30 mouse cellular contexts compared by ENCODE assay signal in the genomic region with DNA sequence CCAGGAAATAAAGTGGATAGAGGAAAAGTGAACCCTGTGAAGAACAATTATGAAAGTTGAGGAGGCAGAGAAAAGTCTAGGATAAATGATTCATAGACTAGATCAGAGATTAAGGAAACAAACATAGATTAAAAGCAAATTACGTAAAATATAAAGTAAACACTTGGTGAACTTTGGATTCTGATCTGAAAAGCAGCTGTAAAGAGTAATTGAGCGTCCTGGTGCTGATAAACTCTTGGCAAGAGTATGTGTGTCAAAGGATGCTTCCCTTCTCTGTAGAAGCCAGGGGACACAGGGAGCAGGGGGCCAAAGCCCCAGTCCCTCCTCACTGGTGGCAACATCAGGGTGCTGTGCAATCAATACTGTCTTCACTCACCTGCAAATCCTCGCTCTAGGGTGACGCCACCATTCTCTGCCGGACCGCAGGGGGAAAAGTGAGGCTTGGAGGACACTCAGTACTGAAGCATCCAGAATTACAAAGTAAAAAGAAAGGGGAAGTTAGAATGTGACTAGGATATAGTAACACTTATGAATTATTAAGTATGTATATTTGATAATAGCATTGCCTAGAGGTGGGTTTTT.
A peak's percentile ranks its signal among the peaks of the same experiment; 100 is the strongest.
DNase-seq lines count a peak whose midpoint lies in the region; ATAC-seq and TF ChIP-seq lines count a peak whose summit lies in the region.
"Had no signal": no experiment of that assay in that cellular context is flagged by ENCODE, and none has a peak within 500 bp of the region (broad histone marks: within the 10 kb centered on the region; RNA-seq: fewer than 3 reads in every experiment).

No protein-coding gene starts in this region.

- H3K4me2 ChIP-seq in liver, postnatal 0 days (ENCODE audit: low read depth, low read length) = no peak overlapping the region
- H3K4me2 ChIP-seq in liver, embryonic 12.5 days = no peak overlapping the region
- no peak overlapping the region for H3K4me2 ChIP-seq in forebrain, embryonic 16.5 days (ENCODE audit: low read length)
- H3K4me2 ChIP-seq: embryonic facial prominence, embryonic 13.5 days; forebrain, embryonic 15.5 days; heart, embryonic 11.5 days; hindbrain, embryonic 12.5 days; limb, embryonic 15.5 days; midbrain, embryonic 15.5 days; neural tube, embryonic 15.5 days had no signal

- WGBS in heart, embryonic 10.5 days = 79% methylated on average over 6 of the region's 6 CpGs
- WGBS in heart, adult 2 months = 69% methylated on average over 6 of the region's 6 CpGs
- 64% methylated on average over 6 of the region's 6 CpGs for WGBS in liver, postnatal 0 days (ENCODE audit: insufficient replicate concordance)
- WGBS in liver, embryonic 12.5 days (ENCODE audit: insufficient replicate concordance) = 81% methylated on average over 6 of the region's 6 CpGs
- WGBS in forebrain, embryonic 16.5 days = 95% methylated on average over 6 of the region's 6 CpGs

- DNase-seq in heart, embryonic 10.5 days (ENCODE audit: low spot score) = peak; percentile 59
- no peak for DNase-seq in heart, adult 2 months
- no peak for DNase-seq in liver, postnatal 0 days
- DNase-seq in testis, postnatal 10 days (ENCODE audit: low spot score) = peak; percentile 32
- no peak for DNase-seq in testis, postnatal 14 days (ENCODE audit: low spot score)
- DNase-seq: adrenal gland, postnatal 25 days; cerebellum, adult 11-12 months; cerebellum, postnatal 10 days; gastrocnemius, adult 2 months; heart, postnatal 36 days; kidney, adult 18-20 months; layer of hippocampus, adult 9-11 months; retina, postnatal 1 day; right cerebral cortex, postnatal 14 days; thymus, adult 18-20 months; thymus, postnatal 25 days had no signal

- peaks cover 15% of the 10 kb centered on the region for H3K36me3 ChIP-seq in heart, embryonic 10.5 days
- no peaks in the 10 kb centered on the region for H3K36me3 ChIP-seq in heart, adult 2 months (ENCODE audit: control insufficient read depth, insufficient read depth, low read length)
- no peaks in the 10 kb centered on the region for H3K36me3 ChIP-seq in liver, postnatal 0 days (replicated peaks; ENCODE audit: insufficient read depth, low read length)
- no peaks in the 10 kb centered on the region for H3K36me3 ChIP-seq in liver, embryonic 12.5 days
- no peaks in the 10 kb centered on the region for H3K36me3 ChIP-seq in forebrain, embryonic 16.5 days (ENCODE audit: control insufficient read depth, insufficient read depth)
- H3K36me3 ChIP-seq: embryonic facial prominence, embryonic 13.5 days; forebrain, embryonic 10.5 days; forebrain, embryonic 15.5 days; G1E; hindbrain, embryonic 12.5 days; limb, embryonic 10.5 days; limb, embryonic 15.5 days; midbrain, embryonic 10.5 days; midbrain, embryonic 15.5 days; neural tube, embryonic 15.5 days had no signal

- no peak overlapping the region for H3K27ac ChIP-seq in heart, embryonic 10.5 days
- no peak overlapping the region for H3K27ac ChIP-seq in heart, adult 2 months
- H3K27ac ChIP-seq in liver, postnatal 0 days (ENCODE audit: low read depth) = no peak overlapping the region
- H3K27ac ChIP-seq in liver, embryonic 12.5 days = no peak overlapping the region
- no peak overlapping the region for H3K27ac ChIP-seq in forebrain, embryonic 16.5 days (ENCODE audit: low read length)
- H3K27ac ChIP-seq: embryonic facial prominence, embryonic 13.5 days; forebrain, embryonic 10.5 days; forebrain, embryonic 15.5 days; gastrocnemius, adult 2 months; hindbrain, embryonic 12.5 days; hindbrain, postnatal 0 days; limb, embryonic 10.5 days; limb, embryonic 15.5 days; midbrain, embryonic 10.5 days; midbrain, embryonic 15.5 days; neural tube, embryonic 15.5 days had no signal

- TF ChIP-seq CTCF in heart, adult 2 months (IDR thresholded peaks at IDR 0.05) = no peak
- TF ChIP-seq CTCF in liver, postnatal 0 days (IDR thresholded peaks at IDR 0.05; ENCODE audit: low read depth) = no peak

- no peak overlapping the region for H3K9ac ChIP-seq in heart, adult 2 months (ENCODE audit: low read depth, low read length)
- no peak overlapping the region for H3K9ac ChIP-seq in liver, postnatal 0 days (replicated peaks)
- H3K9ac ChIP-seq in liver, embryonic 12.5 days = no peak overlapping the region
- no peak overlapping the region for H3K9ac ChIP-seq in forebrain, embryonic 16.5 days (replicated peaks; ENCODE audit: low read depth, low read length)
- H3K9ac ChIP-seq: embryonic facial prominence, embryonic 13.5 days; forebrain, embryonic 15.5 days; hindbrain, embryonic 12.5 days; limb, embryonic 15.5 days; midbrain, embryonic 15.5 days; neural tube, embryonic 15.5 days had no signal

- TF ChIP-seq EP300 in heart, adult 2 months (IDR thresholded peaks at IDR 0.05; ENCODE audit: insufficient read depth, low read depth, low read length) = no peak
- TF ChIP-seq EP300 in liver, postnatal 0 days (IDR thresholded peaks at IDR 0.05; ENCODE audit: low read depth) = no peak; the same call in 1 of the 2 replicates

- H3K27me3 ChIP-seq in heart, embryonic 10.5 days (ENCODE audit: insufficient read depth, poor library complexity, severe bottlenecking) = no peaks in the 10 kb centered on the region
- no peaks in the 10 kb centered on the region for H3K27me3 ChIP-seq in heart, adult 2 months (ENCODE audit: control insufficient read depth, insufficient read depth, low read length)
- no peaks in the 10 kb centered on the region for H3K27me3 ChIP-seq in liver, postnatal 0 days (ENCODE audit: insufficient read depth, low read length)
- no peaks in the 10 kb centered on the region for H3K27me3 ChIP-seq in liver, embryonic 12.5 days (replicated peaks)
- H3K27me3 ChIP-seq in forebrain, embryonic 16.5 days (replicated peaks; ENCODE audit: control insufficient read depth, insufficient read depth, low read length) = no peaks in the 10 kb centered on the region
- H3K27me3 ChIP-seq: embryonic facial prominence, embryonic 13.5 days; forebrain, embryonic 15.5 days; hindbrain, embryonic 12.5 days; limb, embryonic 15.5 days; midbrain, embryonic 15.5 days; neural tube, embryonic 15.5 days had no signal

- intact Hi-C loops in heart, adult 2 months (cut with DNase I) = no loop called here

- no peaks in the 10 kb centered on the region for H3K79me2 ChIP-seq in heart, adult 2 months (replicated peaks; ENCODE audit: control insufficient read depth, insufficient read depth, low read length)

- H3K4me3 ChIP-seq in heart, embryonic 10.5 days = no peak overlapping the region
- H3K4me3 ChIP-seq in heart, adult 2 months = no peak overlapping the region
- no peak overlapping the region for H3K4me3 ChIP-seq in liver, postnatal 0 days (ENCODE audit: low read depth, low read length)
- no peak overlapping the region for H3K4me3 ChIP-seq in liver, embryonic 12.5 days
- H3K4me3 ChIP-seq in forebrain, embryonic 16.5 days (replicated peaks; ENCODE audit: low read length) = no peak overlapping the region
- H3K4me3 ChIP-seq: embryonic facial prominence, embryonic 13.5 days; forebrain, embryonic 10.5 days; forebrain, embryonic 15.5 days; gastrocnemius, adult 2 months; hindbrain, embryonic 12.5 days; limb, embryonic 10.5 days; limb, embryonic 15.5 days; midbrain, embryonic 10.5 days; midbrain, embryonic 15.5 days; neural tube, embryonic 15.5 days had no signal

- no peaks in the 10 kb centered on the region for H3K4me1 ChIP-seq in heart, embryonic 10.5 days
- H3K4me1 ChIP-seq in heart, adult 2 months (ENCODE audit: control insufficient read depth, insufficient read depth, low read length) = peaks cover 5% of the 10 kb centered on the region; the same call in 1 of the 2 replicates
- H3K4me1 ChIP-seq in liver, postnatal 0 days (ENCODE audit: insufficient read depth) = peaks cover 9% of the 10 kb centered on the region
- H3K4me1 ChIP-seq in liver, embryonic 12.5 days = no peaks in the 10 kb centered on the region
- H3K4me1 ChIP-seq in forebrain, embryonic 16.5 days (replicated peaks; ENCODE audit: control insufficient read depth, insufficient read depth, low read length) = no peaks in the 10 kb centered on the region
- H3K4me1 ChIP-seq: forebrain, embryonic 10.5 days; hindbrain, embryonic 12.5 days; limb, embryonic 10.5 days; midbrain, embryonic 10.5 days; midbrain, embryonic 15.5 days had no signal

- H3K9me3 ChIP-seq in heart, embryonic 10.5 days = no peaks in the 10 kb centered on the region
- no peaks in the 10 kb centered on the region for H3K9me3 ChIP-seq in liver, postnatal 0 days (ENCODE audit: low read length)
- H3K9me3 ChIP-seq in liver, embryonic 12.5 days (replicated peaks) = no peaks in the 10 kb centered on the region
- peaks cover 6% of the 10 kb centered on the region for H3K9me3 ChIP-seq in forebrain, embryonic 16.5 days (ENCODE audit: control insufficient read depth, low read length)
- H3K9me3 ChIP-seq: G1E; limb, embryonic 10.5 days; midbrain, embryonic 15.5 days had no signal

- ATAC-seq in liver, postnatal 0 days = peak; percentile 47; the same call in 1 of the 2 replicates
- no peak for ATAC-seq in liver, embryonic 12.5 days
- ATAC-seq in forebrain, embryonic 16.5 days = no peak
- ATAC-seq: forebrain, embryonic 15.5 days; hindbrain, postnatal 0 days; midbrain, embryonic 15.5 days had no signal

- TF ChIP-seq POLR2A in heart, adult 2 months (IDR thresholded peaks at IDR 0.05; ENCODE audit: insufficient read depth, low read depth, low read length) = no peak

Comparison
In these comparisons a context has a peak if more than half of its experiments do, and no peak if none do; other contexts are left out.
1. DNase-seq: peak in heart, embryonic 10.5 days (single experiment) and testis, postnatal 10 days (single experiment); none in heart, adult 2 months (0 of 2), liver, postnatal 0 days (single experiment) and testis, postnatal 14 days (single experiment).